Mouse (Mus musculus) adrenal gland, postnatal 14 days (tissue): Measurements from ENCODE around the gene Slc25a38. TPM values are rescaled to one million over a fixed set of nuclear protein-coding genes. Genes with fewer than 3 reads are reported as not detected.
"Not testable (repeated sequence)": the region's sequence is repeated elsewhere in the genome, so short reads cannot be mapped to it uniquely, and the experiment has no call there.

Source experiments
- DNase-seq: peaks from one replicate; pipeline ENCODE4 v3.0.0; 2021; ENCODE audit warnings: mixed read lengths
- total RNA-seq: library from RNA; stranded (reverse); gene quantifications from 2 replicates; pipeline ENCODE4 v1.2.3, GENCODE M21; 2021

Slc25a38 gene
- total RNA-seq, 1 experiment from 2014 or later = 22.6 TPM

- DNase-seq = no peak
Observed at GRCm38 (mm10) chr9:120101165-120101564, 9.0 kb upstream of the Slc25a38 start.

GRCm38 (mm10) chr9:120108953-120109352 is 1.2 kb upstream of the Slc25a38 start:
- DNase-seq = not testable (repeated sequence)

GRCm38 (mm10) chr9:120111156-120111945 is 1.2 kb downstream of the Slc25a38 start:
- DNase-seq = no peak

GRCm38 (mm10) chr9:120112472-120112871 is 2.3 kb downstream of the Slc25a38 start:
- DNase-seq = no peak

- DNase-seq = no peak
Observed at GRCm38 (mm10) chr9:120113456-120113855, 3.3 kb downstream of the Slc25a38 start.

- no peak for DNase-seq
Observed at GRCm38 (mm10) chr9:120114051-120114788, 4.0 kb downstream of the Slc25a38 start.

- no peak for DNase-seq
Observed at GRCm38 (mm10) chr9:120114789-120115151, 4.6 kb downstream of the Slc25a38 start.

GRCm38 (mm10) chr9:120115580-120115979 is 5.4 kb downstream of the Slc25a38 start:
- DNase-seq = peak; percentile 52

- DNase-seq = no peak
Observed at GRCm38 (mm10) chr9:120116184-120116624, 6.0 kb downstream of the Slc25a38 start.

- DNase-seq = no peak
Observed at GRCm38 (mm10) chr9:120118212-120118611, 8.0 kb downstream of the Slc25a38 start.

- DNase-seq = no peak
Observed at GRCm38 (mm10) chr9:120120503-120120902, 10.3 kb downstream of the Slc25a38 start.

GRCm38 (mm10) chr9:120126868-120127267 is 16.7 kb downstream of the Slc25a38 start:
- no peak for DNase-seq

GRCm38 (mm10) chr9:120127538-120128251 is 17.5 kb downstream of the Slc25a38 start, which contains the start of gene Rpsa:
Gene Rpsa, plus strand, starts transcription at chr9:120127689.
- peak; percentile 98 for DNase-seq

- DNase-seq = no peak
Observed at GRCm38 (mm10) chr9:120129276-120129675, 19.1 kb downstream of the Slc25a38 start.

GRCm38 (mm10) chr9:120131784-120132288 is 21.7 kb downstream of the Slc25a38 start:
- no peak for DNase-seq

GRCm38 (mm10) chr9:120132980-120133754 is 23.0 kb downstream of the Slc25a38 start:
- DNase-seq = no peak

GRCm38 (mm10) chr9:120133755-120134475 is 23.7 kb downstream of the Slc25a38 start:
- no peak for DNase-seq

GRCm38 (mm10) chr9:120134529-120135160 is 24.5 kb downstream of the Slc25a38 start:
- DNase-seq = no peak

- no peak for DNase-seq
Observed at GRCm38 (mm10) chr9:120135454-120135853, 25.3 kb downstream of the Slc25a38 start.

GRCm38 (mm10) chr9:120140652-120141051 is 30.5 kb downstream of the Slc25a38 start:
- DNase-seq = peak; percentile 90
